Mouse (Mus musculus) kidney, embryonic 16.5 days (tissue): Measurements from ENCODE around the gene Trim14. TPM values are rescaled to one million over a fixed set of nuclear protein-coding genes. Genes with fewer than 3 reads are reported as not detected.
A peak's percentile ranks its signal among the peaks of the same experiment; 100 is the strongest.

ENCODE experiments used
- ATAC-seq: fragments of 200-750 bp; cut with Nextera tagmentation; 2 replicates; pipeline ENCODE4 v1.8.0; 2017; ENCODE audit warnings: moderate TSS enrichment; ENCODE audit not compliant: low FRiP score, low TSS enrichment
- H3K27ac ChIP-seq: fragments of 300-500 bp; sonication (generic); 2 replicates; pipeline ENCODE4 v1.5.1; 2014; ENCODE audit warnings: low read length
- H3K27me3 ChIP-seq: fragments of 300-500 bp; sonication (generic); 2 replicates; pipeline ENCODE4 v1.6.1; 2014; ENCODE audit warnings: low read length, control low read depth, mixed read lengths; ENCODE audit not compliant: insufficient read depth
- H3K36me3 ChIP-seq: fragments of 300-500 bp; sonication (generic); 2 replicates; pipeline ENCODE4 v1.6.1; 2014; ENCODE audit warnings: low read length, control low read depth, mixed read lengths; ENCODE audit not compliant: insufficient read depth
- H3K4me1 ChIP-seq: fragments of 300-500 bp; sonication (generic); 2 replicates; pipeline ENCODE4 v1.6.1; 2014; ENCODE audit warnings: low read length, control low read depth, mixed read lengths; ENCODE audit not compliant: insufficient read depth
- H3K4me2 ChIP-seq: fragments of 300-500 bp; sonication (generic); replicated peaks from 2 replicates; pipeline ENCODE4 v1.6.1; 2014; ENCODE audit warnings: low read depth, low read length
- H3K4me3 ChIP-seq: fragments of 300-500 bp; sonication (generic); 2 replicates; pipeline ENCODE4 v1.5.1; 2014; ENCODE audit warnings: mild to moderate bottlenecking, low read length
- H3K9ac ChIP-seq: fragments of 300-500 bp; sonication (generic); replicated peaks from 2 replicates; pipeline ENCODE4 v1.6.1; 2014; ENCODE audit warnings: low read length
- H3K9me3 ChIP-seq: fragments of 300-500 bp; sonication (generic); 2 replicates; pipeline ENCODE4 v1.6.1; 2016; ENCODE audit warnings: low read length, control low read depth
- WGBS: fragments of 180-500 bp; shearing (Covaris S2); extraction: QIAGEN DNeasy Blood & Tissue Kit; methylation state at CpG from one replicate; pipeline ENCODE4 v1.1.7; 2014; 5-methylcytosine and 5-hydroxymethylcytosine counted together
- polyA plus RNA-seq: library from polyadenylated mRNA; unstranded; fragments of >200 nt; fragmentation: Nextera tagmentation; extraction: Ambion mirVana; gene quantifications from 2 replicates; pipeline ENCODE4 v1.2.1, GENCODE M21; 2015

Trim14 gene
- polyA plus RNA-seq, 1 experiment from 2014 or later = 2.1 TPM

- H3K4me3 ChIP-seq = no peak overlapping the region
- no peaks in the 10 kb centered on the region for H3K27me3 ChIP-seq
- H3K4me1 ChIP-seq = peaks cover 15% of the 10 kb centered on the region
- no peak for ATAC-seq
- no peak overlapping the region for H3K9ac ChIP-seq
- no peaks in the 10 kb centered on the region for H3K9me3 ChIP-seq
- WGBS = 60% methylated on average over 6 of the region's 6 CpGs
- H3K4me2 ChIP-seq = no peak overlapping the region
- no peaks in the 10 kb centered on the region for H3K36me3 ChIP-seq
- no peak overlapping the region for H3K27ac ChIP-seq
Measured at GRCm38 (mm10) chr4:46448886-46449285, 87.1 kb downstream of the Trim14 start.

GRCm38 (mm10) chr4:46447461-46447860, 88.5 kb downstream of the Trim14 start:
- H3K27ac ChIP-seq = no peak overlapping the region
- no peak overlapping the region for H3K4me2 ChIP-seq
- H3K36me3 ChIP-seq = no peaks in the 10 kb centered on the region
- no peaks in the 10 kb centered on the region for H3K9me3 ChIP-seq
- peaks cover 3% of the 10 kb centered on the region; the same call in 1 of the 2 replicates for H3K4me1 ChIP-seq
- WGBS = 55% methylated on average over 1 of the region's 1 CpGs
- H3K4me3 ChIP-seq = no peak overlapping the region
- no peak overlapping the region for H3K9ac ChIP-seq
- no peak for ATAC-seq
- no peaks in the 10 kb centered on the region for H3K27me3 ChIP-seq

GRCm38 (mm10) chr4:46445237-46445945, 90.5 kb downstream of the Trim14 start:
- Histone ChIP-seq H3K36me3 (no peaks in the 10 kb centered on the region), H3K4me2 (no peak overlapping the region), H3K27ac (no peak overlapping the region), H3K9ac (0 out of 2 replicates have a peak overlapping the region, but pooled peaks have one; percentile 31), H3K27me3 (no peaks in the 10 kb centered on the region), H3K9me3 (no peaks in the 10 kb centered on the region), H3K4me3 (no peak overlapping the region), H3K4me1 (peaks cover 3% of the 10 kb centered on the region; the same call in 1 of the 2 replicates)
- ATAC-seq = peak; percentile 39; the same call in 1 of the 2 replicates
- 35% methylated on average over 9 of the region's 9 CpGs for WGBS

Other genes starting within 250 kb of the Trim14 start
- not detected in 2 replicates for gene Foxe1, start 192.5 kb downstream of the Trim14 start, polyA plus RNA-seq
- gene Trmo, start 146.7 kb downstream of the Trim14 start, polyA plus RNA-seq = 11.8 and 12.3 TPM in 2 replicates
- gene Hemgn, start 122.6 kb downstream of the Trim14 start, polyA plus RNA-seq = 1.4 and 1.5 TPM in 2 replicates
- 284 and 308 TPM in 2 replicates for gene Anp32b, start 85.2 kb downstream of the Trim14 start, polyA plus RNA-seq
- gene Nans, start 46.9 kb downstream of the Trim14 start, polyA plus RNA-seq = 75.7 and 78.5 TPM in 2 replicates
- 5.9 and 6.4 TPM in 2 replicates for gene Coro2a, start 66.1 kb upstream of the Trim14 start, polyA plus RNA-seq
- gene Tbc1d2, start 114.1 kb upstream of the Trim14 start, polyA plus RNA-seq = 3.4 and 3.7 TPM in 2 replicates